Mouse (Mus musculus): Measurements from ENCODE around the gene Mettl7a1. TPM values are rescaled to one million over a fixed set of nuclear protein-coding genes. Genes with fewer than 3 reads are reported as not detected.
"Not testable (repeated sequence)": the region's sequence is repeated elsewhere in the genome, so short reads cannot be mapped to it uniquely, and the experiment has no call there.

The Mettl7a1 gene
- total RNA-seq, 1 experiment from 2014 or later = 21.2 TPM

GRCm38 (mm10) chr15:100292326-100292725 lies 11.6 kb upstream of the Mettl7a1 start:
- no peak for ATAC-seq (ENCODE audit: extremely low read depth, insufficient number of reproducible peaks, low FRiP score, poor library complexity, severe bottlenecking)

GRCm38 (mm10) chr15:100297856-100298255 lies 6.1 kb upstream of the Mettl7a1 start:
- ATAC-seq (ENCODE audit: extremely low read depth, insufficient number of reproducible peaks, low FRiP score, poor library complexity, severe bottlenecking) = no peak

- ATAC-seq (ENCODE audit: extremely low read depth, insufficient number of reproducible peaks, low FRiP score, poor library complexity, severe bottlenecking) = no peak
Observed at GRCm38 (mm10) chr15:100300499-100300898, 3.4 kb upstream of the Mettl7a1 start.

- no peak for ATAC-seq (ENCODE audit: extremely low read depth, insufficient number of reproducible peaks, low FRiP score, poor library complexity, severe bottlenecking)
Observed at GRCm38 (mm10) chr15:100301556-100301955, 2.4 kb upstream of the Mettl7a1 start.

GRCm38 (mm10) chr15:100303428-100304018 lies 417 bp upstream of the Mettl7a1 start:
- no peak for ATAC-seq (ENCODE audit: extremely low read depth, insufficient number of reproducible peaks, low FRiP score, poor library complexity, severe bottlenecking)

- no peak for ATAC-seq (ENCODE audit: extremely low read depth, insufficient number of reproducible peaks, low FRiP score, poor library complexity, severe bottlenecking)
Observed at GRCm38 (mm10) chr15:100306201-100306600, 2.3 kb downstream of the Mettl7a1 start.

- peak; percentile 47; the same call in 1 of the 2 replicates for ATAC-seq (ENCODE audit: extremely low read depth, insufficient number of reproducible peaks, low FRiP score, poor library complexity, severe bottlenecking)
Observed at GRCm38 (mm10) chr15:100307438-100308096, 3.6 kb downstream of the Mettl7a1 start.

- no peak for ATAC-seq (ENCODE audit: extremely low read depth, insufficient number of reproducible peaks, low FRiP score, poor library complexity, severe bottlenecking)
Observed at GRCm38 (mm10) chr15:100312346-100312745, 8.4 kb downstream of the Mettl7a1 start.

- no peak for ATAC-seq (ENCODE audit: extremely low read depth, insufficient number of reproducible peaks, low FRiP score, poor library complexity, severe bottlenecking)
Observed at GRCm38 (mm10) chr15:100314448-100315145, 10.7 kb downstream of the Mettl7a1 start.

- not testable (repeated sequence) for ATAC-seq (ENCODE audit: extremely low read depth, insufficient number of reproducible peaks, low FRiP score, poor library complexity, severe bottlenecking)
Observed at GRCm38 (mm10) chr15:100318014-100318671, 14.2 kb downstream of the Mettl7a1 start.

- no peak for ATAC-seq (ENCODE audit: extremely low read depth, insufficient number of reproducible peaks, low FRiP score, poor library complexity, severe bottlenecking)
Observed at GRCm38 (mm10) chr15:100319884-100320283, 15.9 kb downstream of the Mettl7a1 start.

GRCm38 (mm10) chr15:100320295-100320905 lies 16.5 kb downstream of the Mettl7a1 start:
- ATAC-seq (ENCODE audit: extremely low read depth, insufficient number of reproducible peaks, low FRiP score, poor library complexity, severe bottlenecking) = no peak

- no peak for ATAC-seq (ENCODE audit: extremely low read depth, insufficient number of reproducible peaks, low FRiP score, poor library complexity, severe bottlenecking)
Observed at GRCm38 (mm10) chr15:100321134-100321533, 17.2 kb downstream of the Mettl7a1 start.

GRCm38 (mm10) chr15:100324021-100324591 lies 20.2 kb downstream of the Mettl7a1 start:
- no peak for ATAC-seq (ENCODE audit: extremely low read depth, insufficient number of reproducible peaks, low FRiP score, poor library complexity, severe bottlenecking)

GRCm38 (mm10) chr15:100325235-100325634 lies 21.3 kb downstream of the Mettl7a1 start:
- no peak for ATAC-seq (ENCODE audit: extremely low read depth, insufficient number of reproducible peaks, low FRiP score, poor library complexity, severe bottlenecking)

- ATAC-seq (ENCODE audit: extremely low read depth, insufficient number of reproducible peaks, low FRiP score, poor library complexity, severe bottlenecking) = not testable (repeated sequence)
Observed at GRCm38 (mm10) chr15:100328089-100328488, 24.1 kb downstream of the Mettl7a1 start.

GRCm38 (mm10) chr15:100329336-100329735 lies 25.4 kb downstream of the Mettl7a1 start:
- not testable (repeated sequence) for ATAC-seq (ENCODE audit: extremely low read depth, insufficient number of reproducible peaks, low FRiP score, poor library complexity, severe bottlenecking)

- ATAC-seq (ENCODE audit: extremely low read depth, insufficient number of reproducible peaks, low FRiP score, poor library complexity, severe bottlenecking) = no peak
Observed at GRCm38 (mm10) chr15:100330739-100331138, 26.8 kb downstream of the Mettl7a1 start.
